Mouse (Mus musculus) liver, embryonic 14.5 days (tissue): ENCODE measurements at regions not wholly inside any gene's neighbourhood (a gene's known extent, or its start where the extent isn't known, plus 50 kb on each side); places are given as distances from the start of the nearest gene placed in this dataset.

ENCODE experiments used
- ATAC-seq: fragments of 200-750 bp; cut with Nextera tagmentation; 2 replicates; pipeline ENCODE4 v1.8.0; 2017; ENCODE audit warnings: moderate number of reproducible peaks, mild to moderate bottlenecking, moderate library complexity; ENCODE audit not compliant: insufficient read depth
- DNase-seq, 3 experiments: peaks; one replicate each; pipeline ENCODE4 v3.0.0-alpha.2; 2012 to 2013; ENCODE audit warnings: low read depth in 3 of 3, low spot score in 3 of 3
- H3K27ac ChIP-seq: fragments of 300-500 bp; sonication (generic); 2 replicates; pipeline ENCODE4 v1.5.1; 2014; ENCODE audit warnings: moderate library complexity, mild to moderate bottlenecking, control low read depth, inconsistent platforms
- H3K27me3 ChIP-seq: fragments of 300-500 bp; sonication (generic); 2 replicates; pipeline ENCODE4 v1.6.1; 2014; ENCODE audit warnings: mild to moderate bottlenecking, low read length, moderate library complexity; ENCODE audit not compliant: control insufficient read depth, insufficient read depth
- H3K36me3 ChIP-seq: fragments of 300-500 bp; sonication (generic); replicated peaks from 2 replicates; pipeline ENCODE4 v1.6.1; 2014; ENCODE audit warnings: low read depth; ENCODE audit not compliant: control insufficient read depth, insufficient read depth
- H3K4me1 ChIP-seq, 2 experiments: fragments of 200-500 bp in 1 of 2; fragments of 300-500 bp in 1 of 2; sonication (generic) in 1 of 2; replicated peaks; 2 replicates each; pipeline ENCODE4 v1.6.1; 2012 to 2014; ENCODE audit warnings: antibody characterized with exemption in 1 of 2, inconsistent platforms in 1 of 2, low read length in 1 of 2; ENCODE audit not compliant: control insufficient read depth in 2 of 2, insufficient read depth in 2 of 2
- H3K4me2 ChIP-seq: fragments of 300-500 bp; sonication (generic); 2 replicates; pipeline ENCODE4 v1.6.1; 2014; ENCODE audit warnings: low read depth, mild to moderate bottlenecking, control low read depth, moderate library complexity
- H3K4me3 ChIP-seq, 2 experiments: fragments of 200-500 bp in 1 of 2; fragments of 300-500 bp in 1 of 2; sonication (generic) in 1 of 2; 2 replicates each; pipeline ENCODE4 v1.5.1; 2012 to 2014; ENCODE audit warnings: low read depth in 2 of 2, low read length in 2 of 2, mild to moderate bottlenecking in 2 of 2, control low read depth in 1 of 2, inconsistent platforms in 1 of 2, moderate library complexity in 1 of 2; ENCODE audit not compliant: insufficient read depth in 1 of 2
- H3K9ac ChIP-seq: fragments of 300-500 bp; sonication (generic); replicated peaks from 2 replicates; pipeline ENCODE4 v1.6.1; 2014; ENCODE audit warnings: mild to moderate bottlenecking, control low read depth, moderate library complexity
- H3K9me3 ChIP-seq: fragments of 300-500 bp; sonication (generic); 2 replicates; pipeline ENCODE4 v1.6.1; 2016; ENCODE audit warnings: low read length, mixed read lengths; ENCODE audit not compliant: control insufficient read depth
- CTCF ChIP-seq: IDR thresholded peaks from 2 replicates; pipeline ENCODE4 v1.5.1; 2016; ENCODE audit warnings: antibody characterized with exemption, low read depth, control low read depth
- EP300 ChIP-seq: IDR thresholded peaks from 2 replicates; pipeline ENCODE4 v1.6.1; 2016; ENCODE audit warnings: antibody characterized with exemption, low read depth
- WGBS: fragments of 180-500 bp; shearing (Covaris S2); extraction: QIAGEN DNeasy Blood & Tissue Kit; methylation state at CpG from one replicate; pipeline ENCODE4 v1.1.7; 2014; ENCODE audit not compliant: insufficient replicate concordance; 5-methylcytosine and 5-hydroxymethylcytosine counted together

GRCm38 (mm10) chr4:81569531-81569930, 126.9 kb upstream of the Mpdz start:
- 63% methylated on average over 3 of the region's 3 CpGs for WGBS

DNA sequence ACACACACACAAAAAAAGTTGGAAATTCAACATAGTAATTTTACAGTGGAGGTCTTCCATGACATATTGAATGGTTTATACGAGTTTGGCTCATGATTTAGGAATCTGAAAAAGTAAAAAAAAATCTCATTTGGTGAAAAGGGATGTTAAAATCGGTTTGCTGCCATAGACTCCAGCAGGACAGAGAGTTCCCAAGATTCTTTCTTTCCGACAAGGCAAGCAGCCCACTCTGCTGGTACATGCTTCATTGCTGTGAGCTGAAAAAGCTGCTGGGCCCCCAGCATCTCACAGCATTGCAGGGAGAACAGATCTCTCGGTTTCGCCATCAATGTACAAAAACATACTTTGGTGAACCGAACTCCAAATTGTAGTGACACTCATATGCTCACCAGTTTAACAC, 125.8 kb upstream of the Mpdz start:
- no peak for ATAC-seq
- TF ChIP-seq CTCF (no peak), EP300 (no peak)
- H3K9me3 ChIP-seq = no peaks in the 10 kb centered on the region
- no peak for DNase-seq
- no peaks in the 10 kb centered on the region for H3K4me1 ChIP-seq
- no peaks in the 10 kb centered on the region for H3K36me3 ChIP-seq
- no peak overlapping the region for H3K27ac ChIP-seq
- no peak overlapping the region for H3K9ac ChIP-seq
- no peaks in the 10 kb centered on the region for H3K27me3 ChIP-seq
- no peak overlapping the region for H3K4me3 ChIP-seq
- no peak overlapping the region for H3K4me2 ChIP-seq
- WGBS = 67% methylated on average over 6 of the region's 6 CpGs

More at GRCm38 (mm10) chr4:81569531-81569930, 126.9 kb upstream of the Mpdz start:
- Histone ChIP-seq H3K9me3 (no peaks in the 10 kb centered on the region), H3K36me3 (no peaks in the 10 kb centered on the region), H3K4me2 (no peak overlapping the region), H3K27me3 (no peaks in the 10 kb centered on the region), H3K9ac (no peak overlapping the region), H3K27ac (no peak overlapping the region), H3K4me1 (no peaks in the 10 kb centered on the region), H3K4me3 (no peak overlapping the region)
- TF ChIP-seq EP300 (no peak), CTCF (no peak)
- no peak for ATAC-seq
- DNase-seq = no peak

GRCm38 (mm10) chr4:81567928-81568327, 125.3 kb upstream of the Mpdz start:
- H3K4me1 ChIP-seq = no peaks in the 10 kb centered on the region
- H3K27me3 ChIP-seq = no peaks in the 10 kb centered on the region
- DNase-seq (no peak), ATAC-seq (no peak)
- H3K9ac ChIP-seq = no peak overlapping the region
- H3K36me3 ChIP-seq = no peaks in the 10 kb centered on the region
- H3K27ac ChIP-seq = no peak overlapping the region
- no peak overlapping the region for H3K4me3 ChIP-seq
- no peak for TF ChIP-seq CTCF
- no peak for TF ChIP-seq EP300
- WGBS = 50% methylated on average over 5 of the region's 5 CpGs
- H3K4me2 ChIP-seq = no peak overlapping the region
- no peaks in the 10 kb centered on the region for H3K9me3 ChIP-seq

- H3K4me1 ChIP-seq = no peaks in the 10 kb centered on the region
Observed at GRCm38 (mm10) chr4:81566526-81566925, 123.9 kb upstream of the Mpdz start.

GRCm38 (mm10) chr4:81565422-81566395, 123.1 kb upstream of the Mpdz start:
- DNase-seq (no peak), ATAC-seq (no peak)
- no peak for TF ChIP-seq CTCF
- TF ChIP-seq EP300 = no peak
- Histone ChIP-seq H3K36me3 (no peaks in the 10 kb centered on the region), H3K9ac (no peak overlapping the region), H3K4me3 (no peak overlapping the region), H3K4me1 (no peaks in the 10 kb centered on the region), H3K27me3 (no peaks in the 10 kb centered on the region), H3K27ac (no peak overlapping the region), H3K4me2 (no peak overlapping the region), H3K9me3 (no peaks in the 10 kb centered on the region)
- 66% methylated on average over 21 of the region's 21 CpGs for WGBS

More at GRCm38 (mm10) chr4:81566526-81566925, 123.9 kb upstream of the Mpdz start:
- no peak for DNase-seq
- ATAC-seq = no peak
- H3K36me3 ChIP-seq = no peaks in the 10 kb centered on the region
- H3K27me3 ChIP-seq = no peaks in the 10 kb centered on the region
- H3K9ac ChIP-seq = no peak overlapping the region
- no peaks in the 10 kb centered on the region for H3K9me3 ChIP-seq
- no peak for TF ChIP-seq EP300
- no peak for TF ChIP-seq CTCF
- 80% methylated on average over 11 of the region's 11 CpGs for WGBS
- H3K4me3 ChIP-seq = no peak overlapping the region
- no peak overlapping the region for H3K4me2 ChIP-seq
- no peak overlapping the region for H3K27ac ChIP-seq
